Mouse (Mus musculus) skeletal muscle tissue, adult 2 months (tissue): Measurements from ENCODE around the gene Cers5.
"Not testable (repeated sequence)": the region's sequence is repeated elsewhere in the genome, so short reads cannot be mapped to it uniquely, and the experiment has no call there.

Source experiments
- DNase-seq: peaks from one replicate; pipeline ENCODE4 v3.0.0-alpha.2; 2012; ENCODE audit warnings: low read depth, low spot score

The Cers5 gene

DNA sequence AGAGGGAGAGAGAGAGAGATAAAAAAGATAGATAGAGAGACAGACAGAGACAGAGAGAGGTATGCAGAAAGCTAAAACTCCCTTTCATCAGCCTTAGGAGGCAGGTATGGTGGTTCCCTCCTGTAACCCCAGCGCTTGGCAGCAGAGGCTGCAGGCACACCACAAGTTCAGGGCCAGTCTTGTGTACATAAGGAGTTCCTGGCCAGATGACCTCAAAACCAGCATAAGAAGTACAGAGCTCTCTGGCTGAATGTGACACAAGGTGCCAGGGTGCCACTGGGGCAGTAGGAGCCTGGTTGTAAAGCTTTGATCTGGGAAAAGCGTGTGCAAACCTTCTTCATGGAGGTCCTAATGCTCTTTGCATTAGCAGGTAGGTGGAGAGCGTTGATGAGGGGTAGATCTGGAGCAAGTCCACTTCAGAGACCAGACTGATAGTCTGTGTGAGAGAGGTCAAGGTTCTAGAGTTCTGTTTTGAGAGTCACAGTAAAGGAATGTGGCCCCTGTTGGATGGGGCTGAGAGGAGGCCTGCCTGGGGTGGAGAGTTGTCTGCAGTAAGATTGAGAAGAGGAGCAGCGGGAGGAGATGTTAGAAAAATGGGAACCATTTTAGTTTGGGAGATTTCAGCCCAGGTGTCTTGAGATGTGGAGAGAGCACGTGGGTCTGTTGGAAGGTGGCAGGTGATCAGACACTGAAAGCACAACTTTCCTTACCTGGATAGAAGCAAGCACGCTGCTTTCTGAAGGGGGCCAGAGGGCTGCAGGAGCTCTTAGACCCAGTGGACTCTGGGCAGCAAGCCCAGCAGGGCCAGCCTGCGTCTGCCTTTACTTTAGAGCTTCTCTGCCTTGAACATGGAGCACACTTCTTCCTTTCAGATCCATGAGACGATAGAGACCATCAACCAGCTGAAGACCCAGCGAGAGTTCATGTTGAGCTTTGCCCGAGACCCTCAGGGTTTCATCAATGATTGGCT lies 62.2 kb downstream of the Cers5 start:
- no peak for DNase-seq

DNA sequence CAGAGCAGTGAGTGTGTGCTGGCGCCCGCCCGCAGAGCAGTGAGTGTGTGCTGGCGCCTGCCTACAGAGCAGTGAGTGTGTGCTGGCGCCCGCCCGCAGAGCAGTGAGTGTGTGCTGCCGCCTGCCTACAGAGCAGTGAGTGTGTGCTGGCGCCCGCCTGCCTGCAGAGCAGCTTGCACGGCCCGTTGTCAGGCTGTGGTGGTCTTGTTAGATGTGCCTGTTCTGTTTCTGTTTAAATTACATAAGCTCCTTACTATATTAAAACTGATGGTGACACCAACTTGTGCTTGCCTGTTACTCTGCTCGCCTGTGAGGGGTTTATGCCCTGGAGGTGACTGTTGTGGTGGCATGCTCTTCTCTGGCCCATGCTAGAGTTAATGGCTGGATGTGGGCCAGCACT lies 64.5 kb downstream of the Cers5 start:
- no peak for DNase-seq

DNA sequence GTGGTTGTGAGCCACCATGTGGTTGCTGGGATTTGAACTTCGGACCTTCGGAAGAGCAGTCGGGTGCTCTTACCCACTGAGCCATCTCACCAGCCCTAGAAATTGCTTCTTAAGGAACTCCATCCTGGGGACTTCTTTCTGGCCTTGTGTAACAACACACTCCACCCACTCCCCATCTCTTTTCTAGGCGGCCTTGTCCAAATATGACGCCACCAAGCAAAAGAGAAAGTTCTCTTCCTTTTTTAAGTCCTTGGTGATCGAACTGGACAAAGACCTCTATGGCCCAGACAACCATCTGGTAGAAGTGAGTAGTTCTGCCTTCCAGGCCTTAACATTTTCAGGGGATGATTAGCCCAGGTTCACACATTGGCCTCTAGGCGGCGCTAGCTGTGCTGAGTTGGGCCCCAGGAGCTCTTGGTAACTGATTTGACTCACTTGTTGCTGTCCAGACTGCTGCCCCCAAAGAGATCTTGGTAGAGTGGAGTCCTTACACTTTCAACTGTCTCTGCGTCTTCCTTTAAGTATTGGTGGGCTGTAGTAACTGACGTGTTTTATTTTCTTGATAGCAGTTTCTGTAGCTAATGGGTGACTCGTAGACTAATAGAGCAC lies 67.1 kb downstream of the Cers5 start, which contains the start of gene Gm17349:
Gene Gm17349 (minus strand): TSS at position 51 of the 609 bp plus-strand sequence.
- peak; percentile 51 for DNase-seq

DNA sequence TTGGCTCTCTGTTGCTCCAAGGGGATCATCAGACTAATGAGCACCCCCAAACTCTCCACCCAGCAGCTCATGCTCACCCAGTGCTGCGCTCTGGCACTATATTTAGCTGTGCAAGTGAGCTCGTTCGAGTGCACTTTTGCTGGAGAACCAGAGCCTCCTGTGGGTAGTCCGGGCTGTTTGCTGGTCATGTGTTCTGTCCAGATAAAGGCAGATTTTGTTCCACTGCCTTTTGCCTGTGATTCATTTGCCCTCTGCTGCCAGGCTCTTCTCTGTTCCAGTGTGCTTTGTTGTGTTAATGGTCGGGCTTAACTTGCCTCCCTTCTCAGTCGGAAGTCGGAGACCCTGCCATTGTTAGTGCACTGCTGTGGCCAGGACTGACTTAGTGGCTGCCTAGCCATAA lies 67.8 kb downstream of the Cers5 start:
- no peak for DNase-seq

DNA sequence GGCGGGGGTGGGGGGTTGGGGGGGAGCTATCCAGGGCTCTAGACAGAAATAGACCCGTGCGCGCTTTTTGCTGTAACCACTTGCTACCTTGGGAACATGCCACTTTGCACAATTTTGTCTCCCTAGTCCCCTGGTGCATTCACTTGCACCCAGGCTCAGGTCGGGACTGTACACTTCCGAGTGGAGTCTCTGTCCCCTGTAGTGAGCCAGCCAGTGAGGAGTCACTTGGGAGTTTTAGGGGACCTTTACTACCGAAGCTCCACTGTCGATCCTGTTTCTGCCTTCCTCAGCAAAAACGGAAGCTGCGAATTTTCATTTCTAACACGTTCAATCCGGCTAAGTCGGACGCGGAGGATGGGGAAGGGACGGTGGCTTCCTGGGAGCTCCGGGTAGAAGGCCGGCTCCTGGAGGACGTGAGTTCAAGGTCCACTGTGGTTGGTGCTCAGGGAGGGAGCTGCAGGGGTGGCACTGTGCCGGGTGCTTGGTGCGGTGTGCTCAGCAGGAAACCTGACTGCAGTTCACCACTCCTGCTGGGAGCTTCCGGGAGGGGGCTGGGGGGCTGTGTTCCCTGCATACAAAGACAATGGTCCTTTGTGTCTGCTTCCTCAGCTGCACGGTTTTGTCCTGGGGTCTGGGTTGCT lies 68.5 kb downstream of the Cers5 start:
- no peak for DNase-seq

DNA sequence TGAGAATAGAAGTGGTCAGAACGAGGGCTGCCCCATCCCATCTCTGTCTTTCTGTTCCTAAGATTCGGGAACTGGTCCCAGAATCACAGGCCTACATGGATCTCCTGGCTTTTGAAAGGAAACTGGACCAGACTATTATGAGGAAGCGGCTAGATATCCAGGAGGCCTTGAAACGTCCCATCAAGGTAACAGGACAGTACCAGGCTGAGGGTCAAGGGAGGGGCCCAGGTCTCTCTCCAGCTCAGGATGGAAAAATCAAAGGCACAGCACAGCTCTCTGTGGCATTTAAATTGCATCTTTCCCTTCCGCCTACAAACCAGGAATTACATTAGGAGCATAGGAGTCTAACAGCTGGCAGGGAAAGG lies 69.0 kb downstream of the Cers5 start:
- DNase-seq = no peak

DNA sequence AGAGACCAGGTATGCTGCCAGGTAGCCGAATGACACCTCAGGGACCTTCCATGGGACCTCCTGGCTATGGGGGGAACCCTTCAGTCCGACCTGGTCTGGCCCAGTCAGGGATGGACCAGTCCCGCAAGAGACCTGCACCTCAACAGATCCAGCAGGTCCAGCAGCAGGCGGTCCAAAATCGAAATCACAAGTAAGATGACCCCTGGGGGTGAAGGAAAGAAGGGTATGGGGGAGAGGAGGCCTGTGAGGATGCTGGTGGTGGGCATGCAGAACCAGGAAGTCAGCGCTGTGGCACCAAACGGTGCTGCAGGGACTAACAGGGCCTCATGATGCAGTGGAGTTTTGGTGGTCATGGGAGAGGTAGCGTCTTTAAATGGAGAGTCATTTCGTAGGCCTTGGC lies 69.6 kb downstream of the Cers5 start:
- no peak for DNase-seq

DNA sequence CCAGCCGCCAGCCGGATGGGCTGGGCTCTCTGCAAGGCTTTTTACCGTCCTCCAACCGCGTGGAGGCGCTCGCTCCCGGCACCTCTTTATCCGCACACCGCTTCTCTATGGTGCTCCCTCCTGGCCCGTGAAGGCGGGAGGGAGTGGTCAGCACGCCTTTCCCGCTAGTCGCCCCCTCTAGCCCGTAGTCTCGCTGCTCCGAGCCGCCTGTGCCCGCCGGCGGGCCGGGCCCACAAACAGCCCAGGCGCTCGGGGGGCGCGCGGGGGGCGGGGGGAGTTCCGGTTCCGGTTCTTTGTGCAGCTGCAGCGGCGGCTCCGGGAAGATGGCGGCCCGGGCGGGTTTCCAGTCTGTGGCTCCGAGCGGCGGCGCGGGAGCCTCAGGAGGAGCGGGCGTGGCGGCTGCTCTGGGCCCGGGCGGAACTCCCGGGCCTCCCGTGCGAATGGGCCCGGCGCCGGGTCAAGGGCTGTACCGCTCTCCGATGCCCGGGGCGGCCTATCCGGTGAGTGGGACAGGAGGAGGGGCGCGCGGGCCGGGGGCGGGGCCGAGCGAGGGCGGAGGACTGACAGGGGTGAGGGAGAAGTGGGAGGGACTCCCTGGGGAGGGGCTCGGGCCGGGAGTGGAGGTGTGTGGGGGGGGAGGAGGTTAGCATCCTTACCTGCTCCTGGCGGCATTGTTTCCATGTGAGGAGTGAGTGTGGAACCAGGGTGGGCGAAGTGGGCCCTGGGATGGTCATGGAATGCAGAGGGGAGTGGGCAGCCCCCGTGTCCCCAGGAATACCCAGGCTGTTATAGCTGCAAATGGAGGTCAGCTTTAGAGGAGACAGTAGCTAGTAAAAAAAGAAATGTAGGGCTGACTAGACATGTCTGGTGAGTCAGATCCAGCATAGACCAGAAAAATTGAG lies 70.4 kb downstream of the Cers5 start, which contains the start of gene Smarcd1:
Gene Smarcd1 (plus strand): TSS at position 131 of the 902 bp plus-strand sequence.
- DNase-seq = peak; percentile 89

DNA sequence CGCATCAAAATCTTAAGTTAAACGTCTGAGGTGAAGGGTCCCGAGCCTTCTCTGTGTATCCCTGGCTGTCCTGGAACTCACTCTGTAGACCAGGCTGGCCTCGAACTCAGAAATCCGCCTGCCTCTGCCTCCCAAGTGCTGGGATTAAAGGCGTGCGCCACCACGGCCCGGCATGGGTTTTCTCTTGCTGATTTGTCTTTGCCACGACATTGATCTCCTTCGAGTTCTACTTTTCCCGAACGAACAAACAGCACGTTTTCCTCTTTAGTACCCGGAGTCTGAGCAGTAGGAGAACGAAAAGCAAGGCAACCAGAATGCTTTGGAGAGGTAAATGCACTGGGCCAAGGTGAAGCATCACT lies 71.1 kb downstream of the Cers5 start:
- not testable (repeated sequence) for DNase-seq

DNA sequence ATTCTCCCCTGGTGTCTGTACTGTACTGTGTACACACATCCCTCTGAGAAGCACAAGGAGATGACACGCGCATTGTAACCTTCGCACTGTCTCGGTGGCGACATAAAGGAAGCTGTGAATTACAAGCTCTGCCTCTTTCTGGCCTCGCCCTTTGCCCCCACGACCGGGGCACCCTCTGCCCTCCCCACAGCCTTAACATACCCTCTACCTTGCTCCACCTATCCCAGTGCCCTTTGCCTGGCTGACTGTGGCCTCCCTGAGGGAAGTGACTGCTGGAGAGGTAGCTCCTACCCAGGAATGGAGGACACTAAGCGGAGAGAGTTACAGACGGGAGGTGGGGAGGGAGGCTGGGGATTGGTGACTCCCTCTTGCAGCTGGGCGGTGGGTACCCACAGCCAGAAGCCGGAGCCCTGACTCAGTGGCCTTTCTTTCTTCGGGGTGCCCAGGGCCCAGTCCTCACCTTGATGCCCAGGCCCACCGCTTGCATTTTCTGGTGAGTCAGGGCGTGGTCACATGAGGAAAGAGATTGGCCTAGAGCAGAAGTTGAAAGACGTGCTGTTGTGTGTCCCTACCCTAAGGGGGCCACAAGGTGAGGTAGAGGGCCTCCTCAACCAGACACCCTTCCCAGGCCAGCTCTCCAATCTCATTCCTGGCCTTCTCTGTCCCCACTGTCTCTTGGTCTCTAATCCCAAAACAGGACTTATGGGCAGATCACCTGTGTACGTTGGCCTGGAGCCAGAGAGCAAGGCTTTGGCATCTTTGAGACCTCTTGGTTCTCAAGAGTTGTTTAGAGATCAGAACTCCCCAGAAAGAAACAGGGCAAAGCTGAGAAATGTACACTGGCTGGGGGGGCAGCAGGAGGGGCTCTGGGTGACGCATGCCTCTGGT lies 72.2 kb downstream of the Cers5 start:
- DNase-seq = no peak

DNA sequence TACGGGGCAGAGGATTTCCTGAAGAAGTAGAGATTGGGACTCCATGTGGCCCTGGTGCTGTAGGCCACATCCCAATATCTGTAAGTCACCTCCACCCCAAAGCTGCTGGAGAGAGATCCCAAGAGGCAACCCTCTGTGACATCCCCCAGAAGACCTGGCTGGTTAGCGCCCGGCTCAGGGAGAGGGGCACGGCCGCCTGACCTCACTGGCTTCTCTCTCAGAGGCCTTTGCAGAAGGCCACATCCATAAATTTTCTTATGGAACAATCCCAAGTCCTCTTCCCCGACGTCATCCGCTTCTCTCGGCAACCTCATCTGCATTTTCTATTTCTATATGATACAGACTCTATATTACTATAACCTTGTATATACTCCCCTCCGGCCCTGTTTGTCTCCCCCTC lies 73.0 kb downstream of the Cers5 start:
- no peak for DNase-seq

DNA sequence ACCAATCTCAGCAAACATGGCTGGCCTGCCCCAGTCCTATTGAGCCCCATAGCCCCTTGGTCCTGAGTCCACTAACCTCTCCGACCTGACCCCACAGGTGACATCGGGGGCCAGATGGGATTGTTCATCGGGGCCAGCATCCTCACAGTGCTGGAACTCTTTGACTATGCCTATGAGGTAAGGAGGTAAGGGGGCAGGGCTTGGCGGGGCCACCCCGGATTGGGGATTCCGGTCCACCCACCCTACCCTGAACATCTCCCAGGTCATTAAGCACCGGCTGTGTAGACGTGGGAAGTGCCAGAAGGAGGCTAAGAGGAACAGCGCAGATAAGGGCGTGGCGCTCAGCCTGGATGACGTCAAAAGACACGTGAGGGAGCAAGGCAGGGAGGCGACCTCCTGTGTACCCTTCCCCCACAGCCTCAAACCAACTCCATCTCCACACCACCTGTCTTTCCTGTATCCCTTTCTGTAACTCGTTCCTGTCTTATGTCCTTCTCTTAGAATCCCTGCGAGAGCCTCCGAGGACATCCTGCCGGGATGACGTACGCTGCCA lies 74.1 kb downstream of the Cers5 start:
- no peak for DNase-seq

DNA sequence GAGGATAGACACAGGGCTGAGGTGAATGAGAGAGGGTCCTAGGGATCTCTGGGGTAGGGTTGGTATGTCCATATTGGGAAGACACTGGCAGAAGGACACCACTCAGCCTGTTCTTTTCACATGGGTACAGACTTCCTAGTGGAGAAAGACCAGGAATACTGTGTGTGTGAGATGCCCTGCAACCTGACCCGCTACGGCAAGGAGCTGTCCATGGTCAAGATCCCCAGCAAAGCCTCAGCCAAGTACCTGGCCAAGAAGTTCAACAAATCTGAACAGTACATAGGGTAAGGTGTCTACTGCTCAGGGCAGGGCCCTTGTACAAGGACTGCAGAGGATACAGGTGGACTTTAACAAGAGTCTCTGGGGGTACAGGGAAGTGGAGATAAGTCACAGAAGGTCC lies 75.4 kb downstream of the Cers5 start:
- no peak for DNase-seq

DNA sequence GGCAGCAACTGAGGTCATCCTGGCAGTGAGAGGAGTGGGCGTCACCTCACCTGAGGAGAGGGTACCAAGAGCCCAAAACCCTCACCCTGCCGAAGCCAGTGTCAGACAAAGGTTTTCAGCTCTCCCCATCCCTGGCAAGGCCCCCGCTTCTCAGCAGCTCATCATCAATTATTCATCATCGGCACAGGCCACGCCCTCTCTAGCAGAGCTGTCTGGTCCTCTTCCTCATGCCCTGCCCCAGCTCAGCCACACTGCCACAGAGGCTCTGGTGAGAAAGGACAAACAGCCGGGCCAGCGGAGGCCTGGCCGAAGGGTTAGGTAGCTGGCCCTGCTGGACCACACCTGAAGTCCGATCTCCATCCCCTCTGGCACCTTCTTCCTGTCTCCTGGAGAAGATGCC lies 80.7 kb downstream of the Cers5 start:
- DNase-seq = no peak

DNA sequence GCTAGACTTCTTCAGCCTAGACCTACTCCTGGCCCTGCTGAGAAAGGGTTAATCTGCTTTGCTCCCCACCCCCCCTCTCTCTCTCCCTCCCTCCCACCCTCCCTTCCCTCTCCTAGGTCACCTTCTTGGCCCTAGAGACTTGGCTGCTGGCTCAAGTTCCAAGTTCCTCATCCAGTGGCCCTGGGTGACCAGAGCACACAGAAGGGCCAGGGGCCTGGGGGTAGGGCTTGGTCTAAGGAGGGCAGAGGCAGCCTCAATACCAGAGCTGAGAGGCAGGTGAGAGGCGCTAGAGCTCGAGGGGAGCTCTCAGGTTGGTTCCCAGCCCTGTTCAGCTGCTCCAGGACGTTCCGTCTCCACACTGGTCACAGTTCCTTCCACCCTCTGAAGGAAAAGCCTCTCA lies 81.8 kb downstream of the Cers5 start:
- no peak for DNase-seq

DNA sequence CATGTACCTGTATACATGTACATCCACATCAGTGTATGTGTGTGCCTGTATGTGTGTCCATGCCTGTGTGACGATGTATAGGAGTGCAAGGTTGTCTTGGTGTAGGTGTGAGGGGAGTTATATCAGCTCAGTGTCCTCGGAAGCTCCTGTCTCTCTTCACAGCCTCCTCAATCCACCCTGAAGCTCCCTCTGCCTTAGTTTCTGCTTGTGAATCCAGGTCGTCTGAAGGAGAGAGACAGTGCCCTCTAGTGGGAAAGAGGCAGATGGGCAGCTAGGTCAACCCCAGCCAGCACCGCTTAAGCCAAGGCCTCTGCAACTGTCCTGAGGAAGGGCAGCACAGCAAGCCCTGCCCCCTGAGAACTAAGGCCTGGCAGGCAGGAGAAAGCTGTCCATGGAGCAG lies 84.0 kb downstream of the Cers5 start:
- peak; percentile 53 for DNase-seq
